Mouse (Mus musculus) stomach, embryonic 15.5 days (tissue): ENCODE measurements around the gene Cd274. TPM values are rescaled to one million over a fixed set of nuclear protein-coding genes. Genes with fewer than 3 reads are reported as not detected.

Experiments used
- ATAC-seq: fragments of 200-750 bp; cut with Nextera tagmentation; 2 replicates; pipeline ENCODE4 v1.8.0; 2017; ENCODE audit warnings: low read depth, moderate number of reproducible peaks, moderate TSS enrichment; ENCODE audit not compliant: insufficient read depth, low FRiP score
- H3K27ac ChIP-seq: fragments of 300-500 bp; sonication (generic); 2 replicates; pipeline ENCODE4 v1.5.1; 2015; ENCODE audit warnings: mild to moderate bottlenecking, inconsistent platforms
- H3K27me3 ChIP-seq: fragments of 300-500 bp; sonication (generic); replicated peaks from 2 replicates; pipeline ENCODE4 v1.6.1; 2015; ENCODE audit warnings: inconsistent platforms
- H3K36me3 ChIP-seq: fragments of 300-500 bp; sonication (generic); 2 replicates; pipeline ENCODE4 v1.6.1; 2015; ENCODE audit warnings: inconsistent platforms
- H3K4me1 ChIP-seq: fragments of 300-500 bp; sonication (generic); 2 replicates; pipeline ENCODE4 v1.6.1; 2015; ENCODE audit warnings: inconsistent platforms
- H3K4me2 ChIP-seq: fragments of 300-500 bp; sonication (generic); 2 replicates; pipeline ENCODE4 v1.6.1; 2015; ENCODE audit warnings: mild to moderate bottlenecking, inconsistent platforms
- H3K4me3 ChIP-seq: fragments of 300-500 bp; sonication (generic); replicated peaks from 2 replicates; pipeline ENCODE4 v1.5.1; 2015; ENCODE audit warnings: inconsistent platforms
- H3K9ac ChIP-seq: fragments of 300-500 bp; sonication (generic); 2 replicates; pipeline ENCODE4 v1.6.1; 2015; ENCODE audit warnings: inconsistent platforms
- H3K9me3 ChIP-seq: fragments of 300-500 bp; sonication (generic); 2 replicates; pipeline ENCODE4 v1.6.1; 2016; ENCODE audit warnings: inconsistent platforms
- WGBS: fragments of 180-500 bp; shearing (Covaris S2); methylation state at CpG from one replicate; pipeline ENCODE4 v1.1.7; 2015; 5-methylcytosine and 5-hydroxymethylcytosine counted together
- polyA plus RNA-seq: library from polyadenylated mRNA; unstranded; fragments of >200 nt; fragmentation: Nextera tagmentation; extraction: Ambion mirVana; gene quantifications from 2 replicates; pipeline ENCODE4 v1.2.1, GENCODE M21; 2015

Gene Cd274
- polyA plus RNA-seq, 1 experiment from 2014 or later: 0.28 TPM

DNA sequence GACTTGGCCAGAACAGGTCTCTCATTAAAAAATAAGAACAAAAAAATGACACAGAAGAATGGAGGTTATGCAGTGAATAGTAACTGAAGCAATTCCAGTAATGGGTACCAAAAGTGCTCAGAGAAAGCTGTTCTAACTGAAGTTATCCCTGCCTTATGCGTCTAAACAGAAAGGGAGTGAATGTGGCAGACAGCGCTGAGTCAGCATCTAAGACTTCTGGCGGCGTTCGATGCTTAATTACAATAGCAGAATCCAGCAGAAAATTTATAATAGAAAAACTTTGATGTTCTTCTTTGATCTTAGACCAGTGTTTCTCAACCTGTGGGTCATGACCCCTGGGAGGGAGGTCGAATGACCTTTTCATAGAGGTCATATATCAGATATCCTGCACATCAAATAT lies 21.6 kb upstream of the Cd274 start:
- H3K9ac ChIP-seq: no peak overlapping the region
- no peak overlapping the region for H3K4me2 ChIP-seq
- no peak for ATAC-seq
- H3K4me3 ChIP-seq: no peak overlapping the region
- 0 out of 2 replicates have a peak, but pooled peaks cover 3% of the 10 kb centered on the region for H3K36me3 ChIP-seq
- 84% methylated on average over 6 of the region's 6 CpGs for WGBS
- no peaks in the 10 kb centered on the region for H3K4me1 ChIP-seq
- no peaks in the 10 kb centered on the region for H3K27me3 ChIP-seq
- H3K27ac ChIP-seq: no peak overlapping the region
- no peaks in the 10 kb centered on the region for H3K9me3 ChIP-seq

DNA sequence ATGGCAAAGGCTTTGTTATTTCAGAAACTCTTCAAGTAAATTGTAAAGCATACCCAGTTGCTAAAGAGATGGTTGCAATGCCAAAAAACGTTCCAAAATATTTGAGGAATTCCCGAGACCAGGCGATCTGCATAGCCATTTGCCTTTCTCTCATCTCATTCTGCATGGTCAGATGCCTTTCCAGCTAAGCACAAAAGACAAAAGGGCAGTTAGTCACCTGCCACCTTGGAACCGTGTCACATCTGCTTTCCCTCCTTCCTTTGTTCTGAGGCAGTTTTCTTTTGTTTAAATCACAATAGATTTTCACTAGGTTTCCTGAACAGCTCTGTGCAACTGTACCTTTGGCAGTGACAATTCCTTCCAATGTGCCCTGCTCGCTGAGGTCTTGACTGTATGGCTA lies 16.3 kb upstream of the Cd274 start:
- no peak for ATAC-seq
- H3K27me3 ChIP-seq: no peaks in the 10 kb centered on the region
- 0 out of 2 replicates have a peak, but pooled peaks cover 3% of the 10 kb centered on the region for H3K36me3 ChIP-seq
- no peaks in the 10 kb centered on the region for H3K9me3 ChIP-seq
- H3K4me2 ChIP-seq: no peak overlapping the region
- no peak overlapping the region for H3K27ac ChIP-seq
- H3K9ac ChIP-seq: no peak overlapping the region
- 53% methylated on average over 5 of the region's 5 CpGs for WGBS
- no peak overlapping the region for H3K4me3 ChIP-seq
- no peaks in the 10 kb centered on the region for H3K4me1 ChIP-seq

DNA sequence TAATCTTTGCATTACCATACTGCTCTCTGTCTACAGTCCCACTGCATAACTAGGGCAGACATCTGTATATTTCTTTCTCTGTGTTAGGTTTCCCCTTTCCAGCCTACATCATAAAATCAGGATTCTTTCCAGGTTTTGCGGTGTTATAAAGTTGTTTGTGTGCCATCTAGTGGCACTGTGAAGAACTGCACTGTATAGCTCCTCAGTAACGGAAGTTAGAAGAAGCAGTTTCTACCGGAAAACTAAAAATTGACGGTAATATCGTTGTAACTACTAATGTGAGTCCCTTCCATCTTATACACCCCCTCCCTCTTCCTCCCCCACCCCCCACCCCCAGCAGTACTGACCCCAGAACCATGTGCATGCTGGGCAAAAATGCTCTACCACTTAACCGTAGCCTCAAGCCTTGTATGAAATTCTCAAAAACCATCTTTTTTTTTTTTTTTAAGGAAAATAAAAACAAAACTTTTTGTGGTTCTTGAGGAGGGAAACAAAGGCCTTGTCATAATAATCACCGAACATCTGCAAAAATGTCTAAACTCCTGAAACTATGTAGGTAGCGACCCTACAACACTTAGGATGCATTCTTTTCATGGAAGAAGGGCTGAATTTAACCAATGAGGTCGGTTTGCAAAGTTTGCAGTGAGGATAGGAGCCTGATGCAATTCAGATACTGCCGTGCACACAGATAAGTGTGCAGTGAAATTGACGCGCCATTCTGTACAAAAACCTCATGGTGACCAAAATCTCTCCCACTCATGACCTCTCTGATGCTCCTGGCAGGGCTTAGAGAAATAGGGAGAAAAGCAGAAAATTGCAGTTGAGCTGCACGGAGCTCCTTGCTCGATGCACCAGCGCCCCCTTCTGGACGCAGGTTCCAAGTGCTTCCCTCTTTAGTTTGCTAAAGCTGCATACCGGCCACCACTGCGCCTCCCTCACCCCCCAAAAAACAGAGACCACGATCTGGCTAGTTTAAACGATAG lies 12.1 kb upstream of the Cd274 start:
- H3K9ac ChIP-seq: no peak overlapping the region
- no peaks in the 10 kb centered on the region for H3K4me1 ChIP-seq
- H3K4me2 ChIP-seq: peak overlapping the region; percentile 79
- peak overlapping the region; percentile 38 for H3K4me3 ChIP-seq
- H3K27me3 ChIP-seq: no peaks in the 10 kb centered on the region
- H3K9me3 ChIP-seq: no peaks in the 10 kb centered on the region
- no peak overlapping the region for H3K27ac ChIP-seq
- ATAC-seq: peak; percentile 31
- H3K36me3 ChIP-seq: no peaks in the 10 kb centered on the region
- WGBS: 4% methylated on average over 20 of the region's 20 CpGs

- H3K4me2 ChIP-seq: no peak overlapping the region
- no peak overlapping the region for H3K4me3 ChIP-seq
- no peaks in the 10 kb centered on the region for H3K27me3 ChIP-seq
- no peaks in the 10 kb centered on the region for H3K9me3 ChIP-seq
- no peaks in the 10 kb centered on the region for H3K36me3 ChIP-seq
- no peak overlapping the region for H3K27ac ChIP-seq
- no peak for ATAC-seq
- no peaks in the 10 kb centered on the region for H3K4me1 ChIP-seq
- WGBS: 84% methylated on average over 11 of the region's 11 CpGs
- H3K9ac ChIP-seq: no peak overlapping the region
Measured at GRCm38 (mm10) chr19:29356281-29356680, 11.0 kb upstream of the Cd274 start.

DNA sequence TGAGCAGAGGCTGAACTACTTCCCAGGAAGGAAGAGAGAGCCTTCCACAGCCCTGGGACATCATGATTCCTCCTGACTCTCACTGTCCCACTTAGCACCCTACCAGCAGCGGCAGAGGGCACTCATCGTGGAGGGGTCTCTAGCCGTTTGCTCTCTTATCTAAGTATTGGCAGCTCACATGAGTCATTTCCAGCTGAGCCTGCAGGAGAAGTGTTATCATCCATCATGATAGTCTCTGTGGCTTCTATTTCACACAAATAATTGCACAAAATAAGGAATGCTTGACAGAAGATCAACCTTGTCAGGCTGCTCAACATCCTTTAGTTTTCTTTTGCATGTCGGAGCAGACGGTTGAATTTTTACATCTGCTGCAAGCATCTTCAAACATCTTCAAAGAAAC lies 7.0 kb upstream of the Cd274 start:
- Histone ChIP-seq H3K9ac (no peak overlapping the region), H3K27me3 (no peaks in the 10 kb centered on the region), H3K4me1 (peaks cover 5% of the 10 kb centered on the region; the same call in 1 of the 2 replicates), H3K36me3 (no peaks in the 10 kb centered on the region), H3K4me3 (no peak overlapping the region), H3K27ac (no peak overlapping the region), H3K4me2 (0 out of 2 replicates have a peak overlapping the region, but pooled peaks have one; percentile 78), H3K9me3 (no peaks in the 10 kb centered on the region)
- no peak for ATAC-seq
- WGBS: 57% methylated on average over 5 of the region's 5 CpGs

- Histone ChIP-seq H3K4me2 (peak overlapping the region; percentile 78), H3K36me3 (no peaks in the 10 kb centered on the region), H3K27me3 (no peaks in the 10 kb centered on the region), H3K4me3 (peak overlapping the region; percentile 60), H3K9ac (peak overlapping the region; percentile 42; the same call in 1 of the 2 replicates), H3K27ac (peak overlapping the region; percentile 5; the same call in 1 of the 2 replicates), H3K4me1 (peaks cover 5% of the 10 kb centered on the region; the same call in 1 of the 2 replicates), H3K9me3 (no peaks in the 10 kb centered on the region)
- 2% methylated on average over 33 of the region's 33 CpGs for WGBS
- peak; percentile 99 for ATAC-seq
Measured at GRCm38 (mm10) chr19:29361468-29362130, 5.7 kb upstream of the Cd274 start.

DNA sequence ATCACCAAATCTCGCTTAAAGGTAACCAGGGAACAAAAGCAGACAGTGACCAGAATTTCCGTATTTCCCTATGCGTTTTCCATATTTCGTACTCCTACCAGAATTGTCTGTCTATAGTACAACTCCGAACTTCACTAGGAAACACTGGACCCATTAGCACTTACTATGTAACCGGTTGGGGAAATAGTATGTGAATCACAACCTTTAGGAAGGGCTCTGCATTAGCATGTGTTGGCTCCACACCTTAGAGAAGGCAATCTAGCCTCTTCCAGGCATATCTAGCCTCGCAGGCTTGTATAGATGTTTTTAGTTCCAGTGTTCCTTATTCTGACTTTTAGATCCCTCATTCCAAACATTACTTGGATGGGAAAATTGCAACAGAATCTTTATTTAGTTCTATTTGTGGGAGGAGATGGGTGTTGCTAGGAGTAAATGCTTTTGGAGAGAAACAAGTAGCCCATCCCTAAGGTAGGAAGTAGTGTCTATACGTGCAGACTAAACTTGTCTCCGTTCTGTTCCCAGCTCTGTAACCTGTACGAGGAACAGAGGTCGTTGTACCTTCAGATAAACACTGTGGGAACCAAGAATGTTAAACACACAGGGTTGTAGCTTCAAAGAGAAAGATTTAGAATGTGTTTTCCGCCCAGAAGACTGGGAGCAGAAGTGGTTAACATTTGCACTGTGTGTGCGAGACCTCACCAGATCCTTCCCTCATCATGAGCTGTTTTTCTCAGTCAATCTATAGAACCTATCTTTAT lies 4.9 kb upstream of the Cd274 start:
- peak overlapping the region; percentile 5; the same call in 1 of the 2 replicates for H3K27ac ChIP-seq
- H3K27me3 ChIP-seq: no peaks in the 10 kb centered on the region
- H3K4me1 ChIP-seq: peaks cover 5% of the 10 kb centered on the region; the same call in 1 of the 2 replicates
- WGBS: 26% methylated on average over 13 of the region's 13 CpGs
- peak overlapping the region; percentile 78 for H3K4me2 ChIP-seq
- ATAC-seq: no peak
- no peaks in the 10 kb centered on the region for H3K9me3 ChIP-seq
- H3K9ac ChIP-seq: no peak overlapping the region
- peak overlapping the region; percentile 60 for H3K4me3 ChIP-seq
- no peaks in the 10 kb centered on the region for H3K36me3 ChIP-seq

DNA sequence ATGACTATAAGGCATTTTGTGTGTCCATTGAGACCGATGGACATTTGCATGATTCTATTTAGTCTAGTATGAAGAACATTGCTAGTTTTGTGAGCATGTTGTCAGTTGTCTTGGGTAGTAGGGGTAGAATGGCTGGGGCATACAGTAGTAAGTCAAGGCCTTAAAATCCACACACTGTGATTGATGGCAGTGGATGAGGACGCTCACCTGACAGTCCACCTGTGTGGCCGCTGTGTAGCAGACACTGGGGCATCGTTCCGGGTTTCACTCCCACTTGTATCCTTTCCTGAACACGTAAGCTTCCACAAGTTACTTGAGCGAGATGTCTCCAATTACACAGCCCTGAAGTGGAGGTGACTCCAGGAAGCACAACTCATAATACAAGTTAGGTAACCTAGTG lies 3.7 kb upstream of the Cd274 start:
- H3K27me3 ChIP-seq: no peaks in the 10 kb centered on the region
- no peak for ATAC-seq
- H3K4me1 ChIP-seq: peaks cover 5% of the 10 kb centered on the region; the same call in 1 of the 2 replicates
- H3K9me3 ChIP-seq: no peaks in the 10 kb centered on the region
- WGBS: 91% methylated on average over 7 of the region's 7 CpGs
- no peak overlapping the region for H3K4me3 ChIP-seq
- H3K4me2 ChIP-seq: no peak overlapping the region
- no peak overlapping the region for H3K9ac ChIP-seq
- H3K36me3 ChIP-seq: no peaks in the 10 kb centered on the region
- no peak overlapping the region for H3K27ac ChIP-seq

- Histone ChIP-seq H3K9me3 (no peaks in the 10 kb centered on the region), H3K27me3 (no peaks in the 10 kb centered on the region), H3K4me1 (peaks cover 5% of the 10 kb centered on the region; the same call in 1 of the 2 replicates), H3K4me2 (no peak overlapping the region), H3K27ac (no peak overlapping the region), H3K9ac (no peak overlapping the region), H3K4me3 (no peak overlapping the region), H3K36me3 (no peaks in the 10 kb centered on the region)
- WGBS: 78% methylated on average over 5 of the region's 5 CpGs
- no peak for ATAC-seq
Measured at GRCm38 (mm10) chr19:29364076-29364475, 3.2 kb upstream of the Cd274 start.

GRCm38 (mm10) chr19:29365105-29365504 lies 2.1 kb upstream of the Cd274 start:
- Histone ChIP-seq H3K27me3 (no peaks in the 10 kb centered on the region), H3K36me3 (no peaks in the 10 kb centered on the region), H3K4me2 (no peak overlapping the region), H3K27ac (no peak overlapping the region), H3K9ac (no peak overlapping the region), H3K9me3 (no peaks in the 10 kb centered on the region), H3K4me3 (no peak overlapping the region), H3K4me1 (peaks cover 5% of the 10 kb centered on the region; the same call in 1 of the 2 replicates)
- ATAC-seq: no peak
- WGBS: 29% methylated on average over 3 of the region's 3 CpGs

DNA sequence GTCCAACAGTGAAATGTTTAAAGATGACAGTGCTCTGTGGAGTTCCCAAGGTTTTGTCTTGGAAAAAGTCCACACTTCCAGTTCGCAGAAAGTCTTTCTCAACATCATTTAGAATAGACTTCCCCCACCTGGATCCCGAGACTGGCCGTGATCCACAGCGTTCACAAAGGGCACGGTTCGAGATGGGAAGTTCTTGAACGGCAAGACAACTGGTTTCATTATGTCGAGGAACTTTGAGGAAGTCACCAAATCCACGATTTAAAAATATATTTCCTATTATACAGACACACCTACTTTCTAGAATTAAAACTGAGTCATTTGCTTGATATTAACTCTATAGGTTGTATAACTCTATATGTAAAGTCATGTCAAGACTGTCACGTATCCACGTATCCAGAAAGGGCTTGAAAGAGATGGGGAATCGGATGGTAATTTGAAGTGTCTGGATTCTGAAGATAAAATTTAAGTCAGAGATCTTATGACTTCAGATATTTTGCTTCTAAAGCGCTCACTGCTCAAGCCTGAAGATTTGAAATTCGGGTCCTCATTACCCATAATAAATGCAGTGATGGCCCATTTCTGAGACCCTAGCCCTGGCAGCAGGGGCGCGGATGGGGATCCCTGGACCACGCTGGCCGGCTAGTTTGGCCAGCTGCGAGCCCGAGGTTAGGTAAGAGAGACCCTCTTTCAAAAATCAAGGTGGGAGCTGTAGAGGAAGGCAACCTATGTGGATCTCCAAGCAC lies 858 bp upstream of the Cd274 start:
- Histone ChIP-seq H3K27me3 (no peaks in the 10 kb centered on the region), H3K36me3 (no peaks in the 10 kb centered on the region), H3K9ac (peak overlapping the region; percentile 12; the same call in 1 of the 2 replicates), H3K4me1 (peaks cover 5% of the 10 kb centered on the region; the same call in 1 of the 2 replicates), H3K4me3 (peak overlapping the region; percentile 57), H3K27ac (no peak overlapping the region), H3K9me3 (no peaks in the 10 kb centered on the region), H3K4me2 (peak overlapping the region; percentile 69)
- WGBS: 51% methylated on average over 20 of the region's 20 CpGs
- ATAC-seq: no peak
